Mouse (Mus musculus): Measurements from ENCODE around the gene Gm28035. TPM values are rescaled to one million over a fixed set of nuclear protein-coding genes. Genes with fewer than 3 reads are reported as not detected.

Gm28035 gene
- polyA plus RNA-seq, 1 experiment: 6.4 TPM

DNA sequence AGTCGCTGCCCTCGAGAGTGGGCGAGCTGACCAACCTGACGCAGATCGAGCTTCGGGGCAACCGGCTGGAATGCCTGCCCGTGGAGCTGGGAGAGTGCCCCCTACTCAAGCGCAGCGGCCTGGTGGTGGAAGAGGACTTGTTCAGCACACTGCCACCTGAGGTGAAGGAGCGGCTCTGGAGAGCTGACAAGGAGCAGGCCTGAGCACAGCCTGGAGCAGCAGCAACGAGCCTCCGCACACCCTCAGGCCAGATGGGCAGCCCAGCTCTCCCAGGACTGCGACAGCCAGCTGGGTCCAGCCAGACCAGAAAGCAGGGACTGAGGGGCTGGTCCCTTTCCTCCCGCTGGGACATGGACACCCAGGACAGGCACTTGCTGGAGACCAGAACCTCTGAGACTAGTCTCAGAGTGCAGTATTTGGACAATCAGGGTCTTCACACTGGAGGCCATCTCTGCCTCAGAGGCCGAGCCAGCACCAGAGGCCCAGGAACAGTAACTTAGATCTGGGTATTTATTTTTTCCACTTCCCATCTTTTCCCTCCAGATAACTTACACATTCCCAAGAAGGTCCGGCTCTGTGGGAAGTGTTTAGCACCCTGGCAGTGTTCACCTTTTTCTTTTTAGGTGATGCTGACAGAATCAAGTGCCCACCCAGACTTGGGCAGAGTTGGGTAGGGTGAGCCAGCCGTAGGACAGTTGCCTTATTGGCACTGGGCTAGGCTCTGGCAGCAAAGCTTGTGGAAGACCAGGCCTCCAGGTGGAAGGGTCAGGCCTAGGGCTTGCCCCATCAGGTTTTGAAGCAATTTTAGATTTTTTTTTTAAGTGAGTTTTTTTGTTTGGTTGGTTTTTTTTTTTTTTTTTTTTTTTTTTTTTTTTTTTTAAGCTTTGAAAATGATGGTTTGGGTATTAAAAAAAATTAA is 21.8 kb downstream of the Gm28035 start:
- H3K27me3 ChIP-seq (replicated peaks; ENCODE audit: control insufficient read depth, insufficient read depth, low read length): no peaks in the 10 kb centered on the region
- no peak overlapping the region for H3K4me3 ChIP-seq (ENCODE audit: insufficient read depth, low read depth, low read length)
- DNase-seq: peak; percentile 33
- H3K36me3 ChIP-seq (ENCODE audit: control insufficient read depth, insufficient read depth, low read length): 0 out of 2 replicates have a peak, but pooled peaks cover 2% of the 10 kb centered on the region
- H3K4me1 ChIP-seq (ENCODE audit: control insufficient read depth, insufficient read depth, low read length): peaks cover 52% of the 10 kb centered on the region
- WGBS: 89% methylated on average over 18 of the region's 18 CpGs
- no peak for TF ChIP-seq CTCF (conservative IDR thresholded peaks at IDR 0.05; ENCODE audit: insufficient read depth, insufficient read length, low read depth, low read length)
- no peak for TF ChIP-seq POLR2A (IDR thresholded peaks at IDR 0.05; ENCODE audit: low read depth, low read length)
- H3K27ac ChIP-seq (ENCODE audit: insufficient read depth, low read depth, low read length): peak overlapping the region; percentile 32; the same call in 1 of the 2 replicates

DNA sequence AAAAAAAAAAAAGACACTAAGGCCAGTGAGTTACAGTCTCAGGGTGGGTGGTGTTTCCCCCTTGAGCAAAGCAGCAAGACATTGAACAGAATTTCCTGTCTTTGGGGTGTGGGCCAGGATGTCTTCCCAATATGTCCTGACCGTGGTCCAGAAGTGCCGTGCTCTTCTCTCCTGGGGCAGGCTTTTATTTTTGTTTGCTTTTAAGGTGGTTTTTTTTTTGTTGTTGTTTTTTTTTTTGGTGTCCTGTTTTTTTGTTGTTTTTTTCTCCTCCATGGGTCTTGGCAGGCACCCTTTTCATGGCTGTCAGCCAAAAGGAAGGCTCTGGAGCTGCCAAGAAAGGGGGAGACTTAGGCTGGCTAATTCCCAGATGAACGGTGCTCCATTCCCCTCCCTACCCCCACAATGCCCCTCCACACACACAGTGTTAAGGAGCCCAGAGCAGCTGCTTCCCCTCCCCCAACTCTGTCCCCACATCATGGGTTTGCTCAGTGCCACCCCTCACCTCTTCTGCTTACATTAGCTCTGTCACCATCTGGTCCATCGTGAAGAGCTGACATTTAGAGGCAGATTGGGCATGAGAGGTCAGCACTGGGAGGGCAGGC is 22.6 kb downstream of the Gm28035 start:
- no peak overlapping the region for H3K4me3 ChIP-seq (ENCODE audit: insufficient read depth, low read depth, low read length)
- H3K27ac ChIP-seq (ENCODE audit: insufficient read depth, low read depth, low read length): peak overlapping the region; percentile 34
- H3K27me3 ChIP-seq (replicated peaks; ENCODE audit: control insufficient read depth, insufficient read depth, low read length): no peaks in the 10 kb centered on the region
- H3K36me3 ChIP-seq (ENCODE audit: control insufficient read depth, insufficient read depth, low read length): no peaks in the 10 kb centered on the region
- H3K4me1 ChIP-seq (ENCODE audit: control insufficient read depth, insufficient read depth, low read length): peaks cover 53% of the 10 kb centered on the region
- TF ChIP-seq POLR2A (IDR thresholded peaks at IDR 0.05; ENCODE audit: low read depth, low read length) (no peak), CTCF (conservative IDR thresholded peaks at IDR 0.05; ENCODE audit: insufficient read depth, insufficient read length, low read depth, low read length) (no peak)
- DNase-seq: peak; percentile 93
- 14% methylated on average over 4 of the region's 4 CpGs for WGBS

DNA sequence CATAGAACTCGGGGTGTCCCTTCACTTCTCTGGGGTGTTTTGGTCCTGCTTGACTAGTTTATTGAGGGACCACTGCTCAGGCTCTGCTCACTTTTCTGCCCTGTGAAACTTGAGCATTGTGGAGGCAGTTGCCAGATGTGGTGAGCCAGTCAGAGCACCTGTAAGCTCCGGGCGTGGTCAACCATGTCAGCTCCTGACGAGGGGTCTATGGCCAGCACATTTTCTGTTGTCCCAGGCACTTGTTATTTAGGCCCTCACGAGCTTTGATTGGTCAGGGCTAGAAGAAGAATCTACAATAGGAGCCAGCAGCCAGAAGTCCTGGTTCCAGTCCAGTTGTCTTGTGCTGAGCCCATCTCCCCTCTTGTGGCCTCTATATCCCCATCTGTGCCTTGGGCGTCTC is 23.4 kb downstream of the Gm28035 start:
- H3K4me3 ChIP-seq (ENCODE audit: insufficient read depth, low read depth, low read length): no peak overlapping the region
- H3K27me3 ChIP-seq (replicated peaks; ENCODE audit: control insufficient read depth, insufficient read depth, low read length): no peaks in the 10 kb centered on the region
- H3K4me1 ChIP-seq (ENCODE audit: control insufficient read depth, insufficient read depth, low read length): peaks cover 51% of the 10 kb centered on the region
- no peak for DNase-seq
- peak overlapping the region; percentile 93 for H3K27ac ChIP-seq (ENCODE audit: insufficient read depth, low read depth, low read length)
- no peaks in the 10 kb centered on the region for H3K36me3 ChIP-seq (ENCODE audit: control insufficient read depth, insufficient read depth, low read length)
- 85% methylated on average over 6 of the region's 6 CpGs for WGBS
- TF ChIP-seq CTCF (conservative IDR thresholded peaks at IDR 0.05; ENCODE audit: insufficient read depth, insufficient read length, low read depth, low read length): no peak
- TF ChIP-seq POLR2A (IDR thresholded peaks at IDR 0.05; ENCODE audit: low read depth, low read length): no peak

DNA sequence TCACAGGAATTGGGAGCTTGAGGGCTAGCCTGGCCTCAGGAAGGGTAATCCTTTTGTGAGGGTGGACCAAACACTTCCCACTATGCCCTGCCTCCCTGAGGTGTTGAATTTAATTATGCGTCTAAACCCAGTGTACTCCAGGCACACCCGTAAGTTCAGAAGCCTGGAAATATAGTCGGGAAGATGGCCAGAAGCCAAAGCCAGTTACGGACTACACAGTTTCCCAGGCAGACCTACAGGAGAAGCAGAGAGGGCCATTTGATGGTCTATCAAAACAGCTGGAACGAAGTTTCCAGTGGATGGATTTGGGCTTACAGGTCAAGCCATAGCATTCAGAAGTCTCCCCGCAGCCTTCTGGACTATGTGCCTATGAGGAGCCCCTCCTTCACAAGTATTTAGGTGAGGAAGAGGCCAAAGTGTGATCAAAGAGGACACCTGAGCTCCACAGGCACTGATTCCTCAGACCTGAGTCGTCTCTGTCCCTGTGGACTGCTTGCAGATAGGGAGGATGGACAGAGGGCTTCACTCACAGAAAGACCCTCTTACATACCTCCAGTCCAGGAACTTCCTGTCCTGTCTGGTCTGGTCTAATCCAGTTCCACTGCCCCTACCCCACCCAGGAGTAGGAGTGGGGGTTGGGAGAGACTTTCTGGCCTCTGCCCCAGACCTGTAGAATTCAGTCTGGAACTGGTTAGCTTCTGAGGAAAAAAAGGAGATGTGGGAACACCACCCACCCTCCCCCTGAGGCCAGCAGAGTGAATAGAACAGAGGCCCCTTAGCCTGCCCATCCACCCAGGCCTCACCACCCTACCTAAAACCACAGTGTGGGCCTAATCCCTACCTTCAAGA is 24.5 kb downstream of the Gm28035 start:
- DNase-seq: peak; percentile 63
- no peak overlapping the region for H3K4me3 ChIP-seq (ENCODE audit: insufficient read depth, low read depth, low read length)
- no peak for TF ChIP-seq CTCF (conservative IDR thresholded peaks at IDR 0.05; ENCODE audit: insufficient read depth, insufficient read length, low read depth, low read length)
- no peak for TF ChIP-seq POLR2A (IDR thresholded peaks at IDR 0.05; ENCODE audit: low read depth, low read length)
- no peaks in the 10 kb centered on the region for H3K27me3 ChIP-seq (replicated peaks; ENCODE audit: control insufficient read depth, insufficient read depth, low read length)
- WGBS: 14% methylated on average over 7 of the region's 7 CpGs
- peaks cover 52% of the 10 kb centered on the region for H3K4me1 ChIP-seq (ENCODE audit: control insufficient read depth, insufficient read depth, low read length)
- no peaks in the 10 kb centered on the region for H3K36me3 ChIP-seq (ENCODE audit: control insufficient read depth, insufficient read depth, low read length)
- peak overlapping the region; percentile 93 for H3K27ac ChIP-seq (ENCODE audit: insufficient read depth, low read depth, low read length)

DNA sequence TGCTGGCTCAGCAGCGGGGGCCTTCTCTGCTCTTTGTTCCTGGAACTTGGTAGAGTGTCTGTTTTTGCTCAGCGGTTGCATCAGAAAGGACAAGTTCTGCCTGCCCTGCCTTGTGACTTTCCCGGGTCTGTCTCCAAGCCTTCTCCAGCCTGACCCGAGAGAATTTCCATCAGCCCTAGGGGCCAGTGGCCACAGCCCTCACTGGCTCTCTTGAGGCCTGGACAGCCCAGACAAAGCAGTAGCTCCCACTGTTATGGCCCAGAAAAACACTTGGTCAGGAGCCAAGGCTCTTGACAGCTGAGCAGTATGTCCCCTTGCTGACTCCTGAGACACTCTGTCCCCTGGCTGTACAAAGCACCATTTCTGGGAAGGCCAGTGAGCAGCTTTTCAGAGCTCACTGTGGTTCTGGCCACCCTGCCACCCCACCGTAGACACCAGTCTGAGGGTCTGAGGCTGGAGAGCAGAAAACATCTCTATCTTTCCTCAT is 25.4 kb downstream of the Gm28035 start, which contains the start of gene Phyhd1:
Phyhd1 (plus strand) TSS at position 437 of the 487 bp plus-strand sequence.
- H3K4me1 ChIP-seq (ENCODE audit: control insufficient read depth, insufficient read depth, low read length): peaks cover 55% of the 10 kb centered on the region
- H3K27ac ChIP-seq (ENCODE audit: insufficient read depth, low read depth, low read length): peak within 1 kb of the TSS; percentile 93
- whole genome bisulfite sequencing: 13% methylated on average over 5 of the region's 5 CpGs
- no peak for TF ChIP-seq POLR2A (IDR thresholded peaks at IDR 0.05; ENCODE audit: low read depth, low read length)
- TF ChIP-seq CTCF (conservative IDR thresholded peaks at IDR 0.05; ENCODE audit: insufficient read depth, insufficient read length, low read depth, low read length): 0 out of 2 replicates have a peak, but pooled peaks have one; percentile 6
- H3K4me3 ChIP-seq (ENCODE audit: insufficient read depth, low read depth, low read length): peak within 1 kb of the TSS; percentile 39
- DNase-seq: peak; percentile 95
- no peaks in the 10 kb centered on the region for H3K36me3 ChIP-seq (ENCODE audit: control insufficient read depth, insufficient read depth, low read length)
- H3K27me3 ChIP-seq (replicated peaks; ENCODE audit: control insufficient read depth, insufficient read depth, low read length): no peaks in the 10 kb centered on the region

DNA sequence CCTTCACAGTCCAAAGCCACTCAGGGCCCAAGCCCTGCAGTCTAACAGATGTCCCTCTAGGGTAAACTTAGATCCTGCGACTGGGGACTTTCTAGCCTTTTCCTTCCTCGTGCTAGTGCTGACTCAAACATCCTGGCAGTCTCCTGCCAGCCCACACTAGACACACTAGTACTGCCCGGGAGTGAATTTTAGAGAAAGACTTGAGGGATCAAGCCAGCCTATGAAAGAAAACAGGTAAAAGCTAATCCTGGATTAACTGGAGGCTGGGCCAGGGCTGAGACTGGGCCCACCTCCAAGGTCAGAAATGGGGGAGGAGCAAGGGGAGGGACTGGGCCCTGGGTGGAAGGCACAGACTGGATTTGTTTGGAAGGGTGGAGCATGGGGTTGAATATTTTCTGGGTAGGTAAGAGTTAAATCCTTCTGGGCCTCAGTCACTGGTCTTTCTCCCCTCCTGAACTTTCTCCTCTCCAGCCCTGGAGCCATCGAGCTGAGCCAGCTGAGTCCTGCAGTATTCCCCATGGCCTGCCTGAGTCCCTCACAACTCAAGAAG is 26.1 kb downstream of the Gm28035 start:
- TF ChIP-seq POLR2A (IDR thresholded peaks at IDR 0.05; ENCODE audit: low read depth, low read length): peak; percentile 76
- no peak for TF ChIP-seq CTCF (conservative IDR thresholded peaks at IDR 0.05; ENCODE audit: insufficient read depth, insufficient read length, low read depth, low read length)
- peak overlapping the region; percentile 39 for H3K4me3 ChIP-seq (ENCODE audit: insufficient read depth, low read depth, low read length)
- DNase-seq: peak; percentile 97
- no peaks in the 10 kb centered on the region for H3K36me3 ChIP-seq (ENCODE audit: control insufficient read depth, insufficient read depth, low read length)
- peak overlapping the region; percentile 93 for H3K27ac ChIP-seq (ENCODE audit: insufficient read depth, low read depth, low read length)
- no peaks in the 10 kb centered on the region for H3K27me3 ChIP-seq (replicated peaks; ENCODE audit: control insufficient read depth, insufficient read depth, low read length)
- peaks cover 55% of the 10 kb centered on the region for H3K4me1 ChIP-seq (ENCODE audit: control insufficient read depth, insufficient read depth, low read length)
- 3% methylated on average over 4 of the region's 4 CpGs for WGBS
